Mouse (Mus musculus): ENCODE measurements around the gene C2cd2. TPM values are rescaled to one million over a fixed set of nuclear protein-coding genes. Genes with fewer than 3 reads are reported as not detected.

Gene C2cd2
- polyA plus RNA-seq, 1 experiment from 2014 or later = 19.2 TPM

DNA sequence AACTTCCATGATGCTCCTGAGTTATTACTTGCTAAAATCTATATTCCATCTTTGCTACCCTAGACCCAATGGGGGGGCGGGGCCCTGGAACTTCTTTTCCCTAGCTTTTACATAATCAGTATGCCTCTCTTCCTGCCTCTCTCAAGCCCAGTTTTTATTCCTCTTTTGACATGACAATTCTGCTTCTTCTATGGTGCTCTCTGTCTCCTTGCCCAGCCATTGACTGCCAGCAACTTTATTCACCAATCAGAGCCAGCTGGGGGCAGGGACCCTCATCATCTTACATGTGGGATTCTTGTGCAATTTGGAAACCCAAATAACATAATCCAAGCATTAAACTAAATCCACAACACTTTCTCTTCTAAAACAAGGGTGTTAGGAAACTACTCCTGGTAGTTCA lies 19.0 kb upstream of the C2cd2 start:
- H3K9me3 ChIP-seq (ENCODE audit: control insufficient read depth, low read depth, low read length) = no peaks in the 10 kb centered on the region
- no peak overlapping the region for H3K4me3 ChIP-seq (ENCODE audit: low read depth, low read length)
- no peaks in the 10 kb centered on the region for H3K36me3 ChIP-seq (ENCODE audit: control insufficient read depth, insufficient read depth, low read length)
- no peak overlapping the region for H3K9ac ChIP-seq (replicated peaks; ENCODE audit: low read depth, low read length)
- no peak overlapping the region for H3K27ac ChIP-seq (ENCODE audit: low read length)
- ATAC-seq (ENCODE audit: insufficient number of reproducible peaks, insufficient read depth, low FRiP score, low read depth) = no peak
- H3K4me1 ChIP-seq (ENCODE audit: control insufficient read depth, insufficient read depth, low read length) = no peaks in the 10 kb centered on the region
- no peaks in the 10 kb centered on the region for H3K27me3 ChIP-seq (ENCODE audit: control insufficient read depth, insufficient read depth, low read length)
- WGBS = 81% methylated on average over 1 of the region's 1 CpGs
- H3K4me2 ChIP-seq (replicated peaks; ENCODE audit: low read depth, low read length) = no peak overlapping the region

DNA sequence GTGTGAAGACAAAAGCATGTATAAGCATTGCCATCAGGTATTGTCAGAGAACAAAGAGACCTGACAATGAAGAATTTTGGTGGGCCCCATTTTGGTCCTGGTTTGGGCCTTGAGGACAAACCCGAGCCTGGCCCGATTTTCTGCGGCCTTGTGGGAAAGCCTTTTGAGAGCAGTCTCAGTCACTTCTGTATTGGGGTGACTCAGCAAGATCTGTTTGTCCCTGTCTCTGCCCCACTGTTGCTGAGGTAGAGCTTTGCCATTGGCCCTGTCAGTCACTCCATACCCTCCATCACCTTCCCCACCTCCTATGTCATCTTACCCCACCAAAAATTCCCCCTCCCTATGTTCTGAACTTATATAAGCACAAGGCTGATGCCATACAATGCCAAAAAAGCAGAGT lies 15.3 kb upstream of the C2cd2 start:
- WGBS = 97% methylated on average over 3 of the region's 3 CpGs
- Histone ChIP-seq H3K4me3 (ENCODE audit: low read depth, low read length) (no peak overlapping the region), H3K4me1 (ENCODE audit: control insufficient read depth, insufficient read depth, low read length) (no peaks in the 10 kb centered on the region), H3K36me3 (ENCODE audit: control insufficient read depth, insufficient read depth, low read length) (no peaks in the 10 kb centered on the region), H3K4me2 (replicated peaks; ENCODE audit: low read depth, low read length) (no peak overlapping the region), H3K9ac (replicated peaks; ENCODE audit: low read depth, low read length) (no peak overlapping the region), H3K27ac (ENCODE audit: low read length) (no peak overlapping the region), H3K27me3 (ENCODE audit: control insufficient read depth, insufficient read depth, low read length) (no peaks in the 10 kb centered on the region), H3K9me3 (ENCODE audit: control insufficient read depth, low read depth, low read length) (no peaks in the 10 kb centered on the region)
- ATAC-seq (ENCODE audit: insufficient number of reproducible peaks, insufficient read depth, low FRiP score, low read depth) = no peak

DNA sequence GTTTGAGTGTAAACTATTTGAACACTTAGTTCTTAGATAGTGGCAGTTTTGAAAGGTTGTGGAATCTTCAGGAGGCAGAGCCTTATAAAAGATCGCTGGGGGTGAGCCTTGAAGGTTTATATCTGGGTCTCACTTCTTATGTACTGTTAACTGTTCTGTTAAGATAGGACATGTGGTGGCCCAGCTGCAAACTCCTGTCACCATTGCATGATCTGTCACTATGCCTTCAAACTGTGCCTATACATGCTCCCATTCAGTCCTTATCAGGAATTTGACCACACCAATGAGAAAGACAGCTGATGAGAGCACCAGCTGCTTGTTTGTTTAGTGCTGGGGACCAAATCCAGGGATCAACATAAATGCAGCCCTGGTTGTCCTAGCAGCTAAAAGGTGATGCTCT lies 14.9 kb upstream of the C2cd2 start:
- no peaks in the 10 kb centered on the region for H3K36me3 ChIP-seq (ENCODE audit: control insufficient read depth, insufficient read depth, low read length)
- no peak overlapping the region for H3K27ac ChIP-seq (ENCODE audit: low read length)
- H3K4me2 ChIP-seq (replicated peaks; ENCODE audit: low read depth, low read length) = no peak overlapping the region
- H3K27me3 ChIP-seq (ENCODE audit: control insufficient read depth, insufficient read depth, low read length) = no peaks in the 10 kb centered on the region
- no peaks in the 10 kb centered on the region for H3K9me3 ChIP-seq (ENCODE audit: control insufficient read depth, low read depth, low read length)
- H3K4me1 ChIP-seq (ENCODE audit: control insufficient read depth, insufficient read depth, low read length) = no peaks in the 10 kb centered on the region
- no peak overlapping the region for H3K4me3 ChIP-seq (ENCODE audit: low read depth, low read length)
- no peak overlapping the region for H3K9ac ChIP-seq (replicated peaks; ENCODE audit: low read depth, low read length)
- no peak for ATAC-seq (ENCODE audit: insufficient number of reproducible peaks, insufficient read depth, low FRiP score, low read depth)
- 82% methylated on average over 1 of the region's 1 CpGs for WGBS

DNA sequence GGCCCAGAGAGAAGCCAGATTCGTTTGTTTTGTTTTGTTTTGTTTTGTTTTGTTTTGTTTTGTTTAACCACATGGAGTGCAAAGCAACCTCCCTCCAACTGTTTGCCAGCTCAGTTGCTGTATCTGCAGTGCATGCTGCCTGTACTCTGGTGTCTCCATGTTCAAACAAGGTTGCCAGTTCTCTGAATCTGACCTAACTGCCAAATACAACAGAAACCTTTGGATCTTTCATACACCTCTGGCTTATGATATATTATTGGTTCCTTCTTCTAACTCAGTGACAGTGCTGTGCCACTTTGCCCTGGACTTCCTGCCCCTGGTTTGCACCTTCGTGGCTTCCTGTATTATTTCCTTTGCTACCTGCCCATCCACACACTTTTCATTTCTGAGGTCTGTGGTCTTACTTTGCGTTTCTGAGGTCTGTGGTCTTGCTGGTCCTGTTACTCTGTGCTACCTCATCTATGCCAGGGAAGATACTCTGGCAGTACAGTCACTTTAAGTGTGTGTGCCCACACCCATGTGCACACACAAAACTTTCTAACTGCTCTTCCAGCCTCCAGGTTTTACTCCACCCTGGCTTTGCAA lies 1.6 kb upstream of the C2cd2 start:
- Histone ChIP-seq H3K4me2 (replicated peaks; ENCODE audit: low read depth, low read length) (no peak overlapping the region), H3K27ac (ENCODE audit: low read length) (no peak overlapping the region), H3K27me3 (ENCODE audit: control insufficient read depth, insufficient read depth, low read length) (no peaks in the 10 kb centered on the region), H3K9me3 (ENCODE audit: control insufficient read depth, low read depth, low read length) (no peaks in the 10 kb centered on the region), H3K4me1 (ENCODE audit: control insufficient read depth, insufficient read depth, low read length) (no peaks in the 10 kb centered on the region), H3K36me3 (ENCODE audit: control insufficient read depth, insufficient read depth, low read length) (no peaks in the 10 kb centered on the region), H3K4me3 (ENCODE audit: low read depth, low read length) (no peak overlapping the region), H3K9ac (replicated peaks; ENCODE audit: low read depth, low read length) (no peak overlapping the region)
- no peak for ATAC-seq (ENCODE audit: insufficient number of reproducible peaks, insufficient read depth, low FRiP score, low read depth)
- WGBS = 78% methylated on average over 3 of the region's 3 CpGs

DNA sequence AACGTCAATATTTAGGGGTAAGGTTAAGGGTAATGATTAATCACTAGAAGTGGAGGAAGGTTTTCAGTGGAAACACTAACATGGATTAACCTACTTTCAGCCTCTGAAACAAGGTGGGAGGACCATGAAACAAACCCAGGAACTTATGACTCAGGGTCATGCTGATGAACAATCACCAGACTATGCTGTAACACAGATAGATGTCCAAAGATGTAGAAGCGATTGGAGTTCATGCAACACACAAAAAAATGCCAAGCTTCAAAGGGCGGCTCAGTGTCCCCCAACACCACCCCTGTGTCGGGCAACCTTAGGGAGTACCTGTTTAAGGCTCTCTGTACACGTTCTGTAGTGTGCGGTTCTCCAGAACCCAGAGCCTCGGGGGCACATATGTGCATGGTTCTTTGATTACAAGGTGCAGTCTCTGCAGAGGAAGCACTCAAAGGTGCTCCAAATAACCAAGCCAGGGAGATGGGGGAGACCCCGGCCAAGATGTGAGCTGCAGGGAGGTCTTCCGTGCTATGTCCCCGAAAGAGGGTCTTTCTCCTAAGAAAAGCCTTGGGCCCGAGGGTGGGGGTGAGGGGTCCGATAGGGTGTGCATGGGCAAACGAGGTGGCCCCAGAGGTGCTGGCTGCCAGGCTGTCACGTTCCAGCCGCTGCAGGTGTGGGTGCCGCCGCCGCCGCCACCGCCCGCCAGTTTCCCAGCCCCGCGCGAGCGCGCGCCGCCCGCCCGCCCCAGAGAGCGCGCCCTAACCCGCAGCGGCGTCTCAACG lies 832 bp downstream of the C2cd2 start:
- H3K4me3 ChIP-seq (ENCODE audit: low read depth, low read length) = peak overlapping the region; percentile 80
- peak overlapping the region; percentile 97 for H3K27ac ChIP-seq (ENCODE audit: low read length)
- H3K4me2 ChIP-seq (replicated peaks; ENCODE audit: low read depth, low read length) = peak overlapping the region; percentile 70
- no peak; the same call in 1 of the 2 replicates for ATAC-seq (ENCODE audit: insufficient number of reproducible peaks, insufficient read depth, low FRiP score, low read depth)
- peaks cover 2% of the 10 kb centered on the region; the same call in 1 of the 2 replicates for H3K36me3 ChIP-seq (ENCODE audit: control insufficient read depth, insufficient read depth, low read length)
- H3K27me3 ChIP-seq (ENCODE audit: control insufficient read depth, insufficient read depth, low read length) = no peaks in the 10 kb centered on the region
- H3K9ac ChIP-seq (replicated peaks; ENCODE audit: low read depth, low read length) = peak overlapping the region; percentile 88
- H3K9me3 ChIP-seq (ENCODE audit: control insufficient read depth, low read depth, low read length) = no peaks in the 10 kb centered on the region
- 5% methylated on average over 34 of the region's 36 CpGs for WGBS
- H3K4me1 ChIP-seq (ENCODE audit: control insufficient read depth, insufficient read depth, low read length) = no peaks in the 10 kb centered on the region

DNA sequence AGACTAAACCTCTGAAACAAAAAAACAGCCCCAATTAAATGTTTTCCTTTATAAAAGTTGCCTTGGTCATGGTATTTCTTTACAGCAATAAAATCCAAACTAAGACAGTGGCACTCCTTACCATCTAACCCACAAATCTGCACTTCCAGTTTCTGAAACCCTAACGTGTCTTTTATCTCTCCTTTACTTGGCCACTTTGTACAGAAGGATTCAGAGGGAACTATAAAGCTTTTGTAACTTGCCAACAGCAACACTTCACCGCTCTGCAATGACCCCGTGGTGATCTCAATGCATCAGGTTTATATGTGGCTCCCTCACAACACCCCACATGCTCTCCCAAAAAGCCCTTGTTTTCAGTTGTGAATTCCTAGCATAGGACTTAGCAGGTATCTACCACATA lies 2.0 kb downstream of the C2cd2 start:
- Histone ChIP-seq H3K4me2 (replicated peaks; ENCODE audit: low read depth, low read length) (no peak overlapping the region), H3K9ac (replicated peaks; ENCODE audit: low read depth, low read length) (no peak overlapping the region), H3K27ac (ENCODE audit: low read length) (no peak overlapping the region), H3K4me1 (ENCODE audit: control insufficient read depth, insufficient read depth, low read length) (no peaks in the 10 kb centered on the region), H3K27me3 (ENCODE audit: control insufficient read depth, insufficient read depth, low read length) (no peaks in the 10 kb centered on the region), H3K9me3 (ENCODE audit: control insufficient read depth, low read depth, low read length) (no peaks in the 10 kb centered on the region), H3K4me3 (ENCODE audit: low read depth, low read length) (no peak overlapping the region), H3K36me3 (ENCODE audit: control insufficient read depth, insufficient read depth, low read length) (peaks cover 8% of the 10 kb centered on the region; the same call in 1 of the 2 replicates)
- WGBS = 92% methylated on average over 3 of the region's 3 CpGs
- ATAC-seq (ENCODE audit: insufficient number of reproducible peaks, insufficient read depth, low FRiP score, low read depth) = no peak

DNA sequence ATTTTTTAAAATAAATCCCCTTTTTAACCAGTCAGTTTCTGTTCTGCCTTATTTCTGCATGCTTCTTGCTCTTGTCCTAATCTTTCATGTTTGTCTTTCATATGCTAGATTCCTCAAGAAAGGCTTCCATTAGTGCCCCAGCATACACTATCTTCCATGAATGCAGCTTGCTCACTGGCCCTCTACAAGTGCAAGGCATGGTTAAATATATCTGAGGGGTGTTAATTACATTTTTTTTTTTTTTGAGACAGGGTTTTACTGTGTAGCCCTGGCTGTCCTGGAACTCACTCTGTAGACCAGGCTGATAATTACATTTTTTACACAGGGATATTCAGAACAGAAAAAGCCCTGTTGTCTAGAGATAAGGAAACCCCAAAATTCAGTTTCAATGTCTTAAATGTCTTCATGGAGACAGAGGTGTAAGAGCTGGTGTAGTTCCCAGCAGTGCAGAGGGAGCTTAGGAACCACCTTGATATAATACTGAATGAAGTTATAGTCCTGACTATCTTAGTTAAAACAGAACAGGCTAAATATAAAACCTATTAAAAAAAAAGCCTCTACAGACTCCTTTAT lies 3.9 kb downstream of the C2cd2 start:
- Histone ChIP-seq H3K36me3 (ENCODE audit: control insufficient read depth, insufficient read depth, low read length) (peaks cover 20% of the 10 kb centered on the region), H3K27me3 (ENCODE audit: control insufficient read depth, insufficient read depth, low read length) (no peaks in the 10 kb centered on the region), H3K4me1 (ENCODE audit: control insufficient read depth, insufficient read depth, low read length) (no peaks in the 10 kb centered on the region), H3K4me2 (replicated peaks; ENCODE audit: low read depth, low read length) (no peak overlapping the region), H3K9ac (replicated peaks; ENCODE audit: low read depth, low read length) (no peak overlapping the region), H3K4me3 (ENCODE audit: low read depth, low read length) (no peak overlapping the region), H3K27ac (ENCODE audit: low read length) (no peak overlapping the region), H3K9me3 (ENCODE audit: control insufficient read depth, low read depth, low read length) (no peaks in the 10 kb centered on the region)
- no peak for ATAC-seq (ENCODE audit: insufficient number of reproducible peaks, insufficient read depth, low FRiP score, low read depth)

DNA sequence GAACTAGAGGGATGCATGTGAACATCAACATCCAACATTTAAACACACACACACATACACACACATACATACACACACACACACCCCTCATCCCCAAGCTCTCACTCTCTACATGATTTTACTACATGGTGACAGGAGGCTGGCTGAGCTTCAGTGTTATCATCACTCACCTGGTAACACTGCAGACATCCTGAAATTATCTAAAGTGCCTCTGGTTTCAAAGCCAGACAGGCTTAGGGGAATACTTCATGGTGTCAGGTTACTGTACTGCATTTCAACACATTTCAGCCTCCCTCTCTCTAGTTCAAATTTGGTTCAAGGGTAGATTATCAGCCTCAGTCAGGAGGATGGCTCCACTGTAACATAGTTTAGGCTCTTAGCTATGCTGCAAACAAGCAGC lies 4.8 kb downstream of the C2cd2 start:
- Histone ChIP-seq H3K4me3 (ENCODE audit: low read depth, low read length) (no peak overlapping the region), H3K27ac (ENCODE audit: low read length) (no peak overlapping the region), H3K9ac (replicated peaks; ENCODE audit: low read depth, low read length) (no peak overlapping the region), H3K9me3 (ENCODE audit: control insufficient read depth, low read depth, low read length) (no peaks in the 10 kb centered on the region), H3K36me3 (ENCODE audit: control insufficient read depth, insufficient read depth, low read length) (peaks cover 29% of the 10 kb centered on the region), H3K4me1 (ENCODE audit: control insufficient read depth, insufficient read depth, low read length) (no peaks in the 10 kb centered on the region), H3K4me2 (replicated peaks; ENCODE audit: low read depth, low read length) (no peak overlapping the region), H3K27me3 (ENCODE audit: control insufficient read depth, insufficient read depth, low read length) (no peaks in the 10 kb centered on the region)
- no peak for ATAC-seq (ENCODE audit: insufficient number of reproducible peaks, insufficient read depth, low FRiP score, low read depth)

Data from stomach, embryonic 14.5 days (tissue).